Mouse (Mus musculus) embryonic facial prominence, embryonic 14.5 days (tissue): Measurements from ENCODE around the gene Ell. TPM values are rescaled to one million over a fixed set of nuclear protein-coding genes. Genes with fewer than 3 reads are reported as not detected.

ENCODE experiments used
- ATAC-seq: fragments of 200-750 bp; cut with Nextera tagmentation; 2 replicates; pipeline ENCODE4 v1.8.0; 2017; ENCODE audit warnings: low read depth, moderate number of reproducible peaks, moderate TSS enrichment
- DNase-seq: peaks from one replicate; pipeline ENCODE4 v3.0.0-alpha.2; 2015; ENCODE audit warnings: low spot score
- H3K27ac ChIP-seq: fragments of 300-500 bp; sonication (generic); replicated peaks from 2 replicates; pipeline ENCODE4 v1.5.1; 2014; ENCODE audit warnings: low read depth, mild to moderate bottlenecking, low read length, moderate library complexity
- H3K27me3 ChIP-seq: fragments of 300-500 bp; sonication (generic); replicated peaks from 2 replicates; pipeline ENCODE4 v1.6.1; 2014; ENCODE audit warnings: low read length; ENCODE audit not compliant: control insufficient read depth, insufficient read depth
- H3K36me3 ChIP-seq: fragments of 300-500 bp; sonication (generic); 2 replicates; pipeline ENCODE4 v1.6.1; 2014; ENCODE audit warnings: low read length, mixed read lengths; ENCODE audit not compliant: control insufficient read depth, insufficient read depth
- H3K4me1 ChIP-seq: fragments of 300-500 bp; sonication (generic); 2 replicates; pipeline ENCODE4 v1.6.1; 2014; ENCODE audit warnings: antibody characterized with exemption, low read length; ENCODE audit not compliant: control insufficient read depth, insufficient read depth
- H3K4me2 ChIP-seq: fragments of 300-500 bp; sonication (generic); 2 replicates; pipeline ENCODE4 v1.6.1; 2014; ENCODE audit warnings: low read depth, mild to moderate bottlenecking, low read length, moderate library complexity, mixed read lengths
- H3K4me3 ChIP-seq: fragments of 300-500 bp; sonication (generic); 2 replicates; pipeline ENCODE4 v1.5.1; 2014; ENCODE audit warnings: low read depth, mild to moderate bottlenecking, low read length
- H3K9ac ChIP-seq: fragments of 300-500 bp; sonication (generic); 2 replicates; pipeline ENCODE4 v1.6.1; 2014; ENCODE audit warnings: low read depth, mild to moderate bottlenecking, low read length, moderate library complexity, mixed read lengths
- H3K9me3 ChIP-seq: fragments of 300-500 bp; sonication (generic); 2 replicates; pipeline ENCODE4 v1.6.1; 2016; ENCODE audit warnings: low read length; ENCODE audit not compliant: control insufficient read depth
- WGBS: fragments of 180-500 bp; shearing (Covaris S2); extraction: QIAGEN DNeasy Blood & Tissue Kit; methylation state at CpG from one replicate; pipeline ENCODE4 v1.1.7; 2014; 5-methylcytosine and 5-hydroxymethylcytosine counted together
- polyA plus RNA-seq: library from polyadenylated mRNA; unstranded; fragments of >200 nt; fragmentation: Nextera tagmentation; extraction: Ambion mirVana; gene quantifications from 2 replicates; pipeline ENCODE4 v1.2.1, GENCODE M21; 2014

Gene Ell
- polyA plus RNA-seq, 1 experiment from 2014 or later: 17.3 TPM

DNA sequence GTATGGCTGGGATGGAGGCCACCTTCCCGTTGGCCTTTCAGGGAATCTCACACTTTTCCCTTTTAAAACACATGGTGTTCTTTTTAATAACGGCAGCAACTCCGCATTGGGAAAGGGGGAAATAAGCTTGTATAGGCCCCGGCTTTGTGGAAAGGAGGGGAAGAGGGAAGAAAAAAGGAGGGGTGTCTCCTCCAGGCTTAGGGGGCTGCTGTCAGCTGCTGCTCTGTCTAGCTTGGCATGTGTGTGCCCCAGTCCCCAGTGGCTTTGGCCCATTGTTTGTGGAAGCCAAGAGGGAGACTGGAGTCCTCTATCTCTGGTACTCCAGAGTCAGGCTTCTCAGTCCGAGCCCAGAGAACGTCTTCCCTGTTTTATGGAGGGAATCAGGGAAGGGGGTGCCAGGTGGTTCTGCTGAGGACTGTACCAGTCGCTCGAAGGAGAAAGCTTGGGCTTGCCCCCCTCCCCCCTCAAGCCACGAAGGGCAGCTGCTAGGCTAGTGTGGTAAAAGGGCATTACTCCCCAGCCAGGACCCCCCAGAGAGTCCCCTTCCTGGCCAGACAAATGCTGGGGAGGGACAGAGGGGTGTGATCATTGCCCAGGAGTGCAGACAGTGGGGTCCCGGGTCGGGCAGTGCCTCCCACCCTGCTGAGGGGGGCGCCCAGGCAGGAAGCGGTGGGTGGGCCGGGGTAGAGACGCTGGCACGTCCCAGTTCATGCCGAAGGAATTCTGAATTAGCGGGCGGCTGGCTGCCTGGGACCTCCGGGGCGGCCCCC is 44.1 kb upstream of the Ell start:
- peak overlapping the region; percentile 71 for H3K9ac ChIP-seq
- DNase-seq (no peak), ATAC-seq (peak; percentile 5; the same call in 1 of the 2 replicates)
- H3K4me2 ChIP-seq: peak overlapping the region; percentile 81
- no peaks in the 10 kb centered on the region for H3K9me3 ChIP-seq
- peak overlapping the region; percentile 56 for H3K4me3 ChIP-seq
- peaks cover 36% of the 10 kb centered on the region for H3K4me1 ChIP-seq
- peaks cover 64% of the 10 kb centered on the region for H3K27me3 ChIP-seq
- H3K27ac ChIP-seq: peak overlapping the region; percentile 49; the same call in 1 of the 2 replicates
- no peaks in the 10 kb centered on the region for H3K36me3 ChIP-seq
- 4% methylated on average over 15 of the region's 21 CpGs for WGBS

DNA sequence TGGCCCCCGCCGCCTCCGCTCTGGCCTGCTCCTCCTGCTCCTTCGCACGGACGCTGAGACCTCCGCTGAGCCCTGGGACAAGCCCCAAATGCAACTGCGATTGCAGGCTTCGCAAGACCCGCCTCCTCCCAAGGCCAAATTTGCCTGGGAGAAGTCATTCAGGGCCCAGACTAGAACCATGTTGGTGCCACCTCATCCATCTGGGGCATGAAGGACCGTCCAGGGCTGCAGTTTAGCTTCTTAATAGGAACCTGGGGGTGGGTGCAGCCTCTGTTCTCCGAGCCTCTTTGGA is 43.5 kb upstream of the Ell start:
- no peaks in the 10 kb centered on the region for H3K36me3 ChIP-seq
- H3K4me2 ChIP-seq: peak overlapping the region; percentile 81
- WGBS: 8% methylated on average over 9 of the region's 12 CpGs
- H3K27ac ChIP-seq: no peak overlapping the region
- DNase-seq (no peak), ATAC-seq (no peak)
- H3K9ac ChIP-seq: peak overlapping the region; percentile 71
- H3K27me3 ChIP-seq: peaks cover 63% of the 10 kb centered on the region
- peaks cover 36% of the 10 kb centered on the region for H3K4me1 ChIP-seq
- H3K9me3 ChIP-seq: no peaks in the 10 kb centered on the region
- H3K4me3 ChIP-seq: peak overlapping the region; percentile 56

DNA sequence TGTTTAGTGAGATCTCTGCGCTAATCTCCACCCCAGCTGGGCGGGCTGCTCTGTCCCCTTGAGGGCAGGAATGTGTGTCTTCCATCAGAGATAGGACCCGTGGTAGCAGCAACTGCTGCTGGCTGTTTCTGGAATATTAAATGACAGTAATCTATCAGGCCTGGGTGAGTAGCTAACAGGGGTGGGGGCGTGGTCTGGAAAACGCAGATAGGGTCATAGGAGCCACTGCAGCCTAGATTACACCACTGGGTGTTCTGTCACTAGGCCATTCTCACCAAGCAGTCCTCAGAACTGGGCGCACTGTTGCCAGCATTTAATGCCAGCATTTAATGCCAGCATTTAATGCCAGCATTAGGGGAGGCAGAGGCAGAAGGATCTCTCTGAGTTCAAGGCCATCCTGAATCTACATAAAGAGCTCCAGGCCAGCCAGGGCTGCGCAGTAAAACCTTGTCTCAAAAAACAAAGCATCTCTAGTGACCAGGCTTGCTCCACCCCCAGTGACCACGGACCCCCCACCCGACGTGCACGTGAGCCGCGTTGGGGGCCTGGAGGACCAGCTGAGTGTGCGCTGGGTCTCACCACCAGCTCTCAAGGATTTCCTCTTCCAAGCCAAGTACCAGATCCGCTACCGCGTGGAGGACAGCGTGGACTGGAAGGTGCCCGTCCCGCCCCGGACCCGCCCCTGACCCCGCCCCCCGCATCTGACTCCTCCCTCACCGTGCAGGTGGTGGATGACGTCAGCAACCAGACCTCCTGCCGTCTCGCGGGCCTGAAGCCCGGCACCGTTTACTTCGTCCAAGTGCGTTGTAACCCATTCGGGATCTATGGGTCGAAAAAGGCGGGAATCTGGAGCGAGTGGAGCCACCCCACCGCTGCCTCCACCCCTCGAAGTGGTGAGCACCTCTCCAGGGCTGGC is 38.6 kb upstream of the Ell start:
- Histone ChIP-seq H3K4me2 (peak overlapping the region; percentile 31), H3K27me3 (peaks cover 41% of the 10 kb centered on the region), H3K4me1 (peaks cover 40% of the 10 kb centered on the region), H3K27ac (no peak overlapping the region), H3K9me3 (no peaks in the 10 kb centered on the region), H3K4me3 (no peak overlapping the region; the same call in 1 of the 2 replicates), H3K36me3 (peaks cover 10% of the 10 kb centered on the region), H3K9ac (no peak overlapping the region)
- DNase-seq (peak; percentile 53), ATAC-seq (no peak)
- 15% methylated on average over 35 of the region's 39 CpGs for whole genome bisulfite sequencing

DNA sequence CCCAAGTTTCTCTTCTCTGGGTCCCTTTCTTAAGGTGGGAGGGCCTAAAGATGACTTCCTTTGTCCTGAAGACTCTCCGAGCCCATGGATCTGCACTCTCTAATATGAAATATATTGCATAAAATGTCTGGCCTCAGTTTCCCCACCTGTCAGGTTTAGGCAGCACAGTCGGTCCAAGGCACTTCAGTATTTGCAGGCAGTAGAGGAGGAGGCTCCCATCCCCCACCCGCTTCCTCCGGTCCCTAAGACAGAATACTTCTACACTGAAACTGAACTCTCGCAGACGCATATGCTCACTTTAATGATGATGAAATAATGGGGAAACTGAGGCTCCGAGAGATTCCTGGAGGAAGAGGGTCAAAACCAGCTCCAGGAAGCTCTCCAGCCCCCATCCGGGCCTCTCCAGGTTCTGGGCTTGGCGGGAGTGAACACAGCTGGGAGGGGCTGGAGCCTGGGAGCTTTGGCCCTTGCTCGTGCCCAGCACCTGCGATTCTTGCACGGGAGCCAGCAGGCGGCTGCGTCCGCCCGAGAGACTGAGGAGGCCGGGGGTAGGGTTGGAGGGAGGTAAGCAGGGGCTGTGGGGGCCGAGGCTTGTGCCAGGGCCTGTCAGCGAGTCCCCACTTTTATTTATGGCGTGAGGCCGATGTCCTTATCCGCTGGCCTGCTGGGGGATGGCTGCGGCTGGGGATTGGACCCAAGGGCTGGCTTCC is 37.3 kb upstream of the Ell start:
- Histone ChIP-seq H3K27ac (no peak overlapping the region), H3K4me2 (peak overlapping the region; percentile 8; the same call in 1 of the 2 replicates), H3K9me3 (no peaks in the 10 kb centered on the region), H3K4me3 (no peak overlapping the region), H3K9ac (0 out of 2 replicates have a peak overlapping the region, but pooled peaks have one; percentile 20), H3K36me3 (peaks cover 10% of the 10 kb centered on the region), H3K4me1 (peaks cover 41% of the 10 kb centered on the region), H3K27me3 (peaks cover 37% of the 10 kb centered on the region)
- ATAC-seq (no peak), DNase-seq (peak; percentile 58)
- 26% methylated on average over 12 of the region's 23 CpGs for WGBS

DNA sequence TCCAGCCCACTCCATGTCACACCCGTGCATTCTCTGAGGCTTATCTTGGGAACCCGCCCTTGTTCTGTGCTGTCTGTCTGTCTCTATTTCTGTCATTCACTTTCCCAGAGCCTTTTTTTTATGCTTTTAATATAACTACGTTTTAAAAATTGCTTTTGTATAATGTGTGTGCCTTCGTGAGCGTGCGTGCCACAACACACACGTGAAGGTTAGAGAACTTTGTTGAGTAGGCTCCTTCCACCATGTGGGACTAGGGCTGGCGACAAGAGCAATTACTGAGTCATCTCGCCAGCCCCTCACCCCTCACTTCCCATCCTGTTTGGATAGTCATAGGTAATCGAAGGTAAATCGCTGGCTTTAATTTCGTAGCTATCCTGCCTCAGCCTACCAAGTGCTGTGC is 36.7 kb upstream of the Ell start:
- H3K27ac ChIP-seq: no peak overlapping the region
- peak overlapping the region; percentile 8; the same call in 1 of the 2 replicates for H3K4me2 ChIP-seq
- H3K27me3 ChIP-seq: peaks cover 37% of the 10 kb centered on the region
- no peaks in the 10 kb centered on the region for H3K9me3 ChIP-seq
- ATAC-seq: no peak
- peaks cover 16% of the 10 kb centered on the region for H3K36me3 ChIP-seq
- H3K4me1 ChIP-seq: peaks cover 41% of the 10 kb centered on the region
- no peak overlapping the region for H3K4me3 ChIP-seq
- no peak for DNase-seq
- no peak overlapping the region for H3K9ac ChIP-seq
- WGBS: 34% methylated on average over 12 of the region's 12 CpGs

DNA sequence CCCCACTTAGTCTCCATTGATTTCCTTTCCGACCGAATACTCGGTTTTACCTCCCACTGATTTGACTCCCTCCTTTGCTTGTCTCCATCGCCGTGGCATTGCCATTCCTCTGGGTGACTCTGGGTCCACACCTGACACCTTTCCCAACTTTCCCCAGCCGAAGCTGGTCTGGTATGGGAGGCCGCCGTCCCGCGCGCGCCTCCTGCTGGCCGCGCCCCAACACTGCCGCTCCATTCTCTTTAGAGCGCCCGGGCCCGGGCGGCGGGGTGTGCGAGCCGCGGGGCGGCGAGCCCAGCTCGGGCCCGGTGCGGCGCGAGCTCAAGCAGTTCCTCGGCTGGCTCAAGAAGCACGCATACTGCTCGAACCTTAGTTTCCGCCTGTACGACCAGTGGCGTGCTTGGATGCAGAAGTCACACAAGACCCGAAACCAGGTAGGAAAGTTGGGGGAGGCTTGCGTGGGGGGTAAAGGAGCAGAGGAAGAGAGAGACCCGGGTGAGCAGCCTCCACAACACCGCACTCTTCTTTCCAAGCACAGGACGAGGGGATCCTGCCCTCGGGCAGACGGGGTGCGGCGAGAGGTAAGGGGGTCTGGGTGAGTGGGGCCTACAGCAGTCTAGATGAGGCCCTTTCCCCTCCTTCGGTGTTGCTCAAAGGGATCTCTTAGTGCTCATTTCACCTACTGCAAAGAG is 36.1 kb upstream of the Ell start:
- peak overlapping the region; percentile 63 for H3K4me2 ChIP-seq
- ATAC-seq: peak; percentile 6; the same call in 1 of the 2 replicates

DNA sequence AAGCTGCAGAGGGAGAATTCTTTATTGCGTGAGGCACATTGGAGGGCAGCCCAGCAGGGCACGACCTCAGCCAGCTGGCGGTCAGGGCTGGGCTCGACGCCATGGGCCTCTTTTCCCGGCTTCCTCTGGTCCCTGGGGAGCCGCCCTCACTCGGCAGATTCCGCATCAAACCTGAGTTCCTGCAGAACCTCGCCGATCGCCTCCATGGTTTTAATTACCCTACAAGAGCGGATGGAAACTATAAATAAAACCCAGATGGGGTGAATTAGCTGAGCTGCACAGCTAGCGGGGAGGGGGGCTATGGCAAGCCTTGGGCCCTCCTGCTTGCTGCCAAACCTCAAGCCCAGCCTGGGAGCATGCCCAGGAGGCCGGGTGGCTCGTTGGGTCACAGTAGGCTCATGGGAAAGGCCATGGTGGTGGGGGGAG is 35.0 kb upstream of the Ell start:
- Histone ChIP-seq H3K9me3 (no peaks in the 10 kb centered on the region), H3K4me2 (peak overlapping the region; percentile 63), H3K36me3 (peaks cover 30% of the 10 kb centered on the region), H3K27ac (peak overlapping the region; percentile 70), H3K9ac (no peak overlapping the region), H3K27me3 (peaks cover 31% of the 10 kb centered on the region), H3K4me1 (peaks cover 48% of the 10 kb centered on the region), H3K4me3 (no peak overlapping the region; the same call in 1 of the 2 replicates)
- peak; percentile 20 for ATAC-seq
- peak; percentile 94 for DNase-seq
- 19% methylated on average over 16 of the region's 16 CpGs for WGBS

More for the DNA sequence above, 36.1 kb upstream of the Ell start:
- peaks cover 22% of the 10 kb centered on the region for H3K36me3 ChIP-seq
- peaks cover 37% of the 10 kb centered on the region for H3K27me3 ChIP-seq
- H3K9ac ChIP-seq: peak overlapping the region; percentile 14; the same call in 1 of the 2 replicates
- no peaks in the 10 kb centered on the region for H3K9me3 ChIP-seq
- peaks cover 41% of the 10 kb centered on the region for H3K4me1 ChIP-seq
- peak overlapping the region; percentile 70 for H3K27ac ChIP-seq
- H3K4me3 ChIP-seq: no peak overlapping the region
- DNase-seq: peak; percentile 72
- WGBS: 8% methylated on average over 44 of the region's 46 CpGs
